Mouse (Mus musculus) cerebellum, adult 2 months (tissue): ENCODE results near the gene Plekhd1.

Source experiments
- CTCF ChIP-seq: fragments of 200-500 bp; IDR thresholded peaks from 2 replicates; pipeline ENCODE4 v1.5.1; 2011; ENCODE audit warnings: low read depth, mild to moderate bottlenecking, control low read depth, low read length, moderate library complexity, borderline replicate concordance; ENCODE audit not compliant: insufficient read depth
- POLR2A ChIP-seq: fragments of 200-500 bp; IDR thresholded peaks from 2 replicates; pipeline ENCODE4 v1.6.1; 2011; ENCODE audit warnings: low read length, control low read depth, borderline replicate concordance; ENCODE audit not compliant: insufficient read depth

DNA sequence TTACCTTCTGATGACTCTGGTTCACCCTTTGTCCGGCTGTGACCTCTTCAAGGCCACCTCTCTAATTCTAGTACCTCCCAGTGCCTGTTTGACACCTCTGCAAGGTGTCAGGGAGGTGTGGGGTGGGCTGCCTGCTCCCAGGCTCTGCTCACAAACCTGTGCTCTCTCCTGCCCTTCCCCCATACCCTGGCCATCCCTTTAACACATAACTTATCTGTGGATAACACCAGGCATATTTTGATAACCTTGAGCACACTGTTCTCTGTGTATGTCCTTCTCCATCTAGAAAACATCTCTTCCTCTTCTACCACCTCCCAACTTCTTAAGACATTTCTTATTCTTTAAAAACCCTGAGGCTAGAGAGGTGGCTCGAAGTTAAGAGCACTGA, 6.7 kb downstream of the Plekhd1 start:
- no peak for TF ChIP-seq CTCF
- TF ChIP-seq POLR2A: no peak
